Mouse (Mus musculus): ENCODE measurements around the gene Olfr288. TPM values are rescaled to one million over a fixed set of nuclear protein-coding genes. Genes with fewer than 3 reads are reported as not detected.

Olfr288 gene
- total RNA-seq, 2 experiments from 2014 or later, result not detected

Other genes starting within 250 kb of the Olfr288 start
- 10 to 100 TPM; 20.1 to 22.2 TPM for gene Tmem106c, start 231.3 kb downstream of the Olfr288 start, total RNA-seq (2021)
- 1 to 10 TPM; 1.0 to 2.6 TPM for gene Col2a1, start 190.8 kb downstream of the Olfr288 start, total RNA-seq (2021)
- gene Pfkm, start 103.0 kb downstream of the Olfr288 start, total RNA-seq (2021), result 100 to 1,000 TPM; 237 to 251 TPM
- 10 to 100 TPM; 14.2 to 17.5 TPM for gene Senp1, start 101.8 kb downstream of the Olfr288 start, total RNA-seq (2021)
- 10 to 100 TPM; 40.8 to 40.9 TPM for gene Asb8, start 29.9 kb downstream of the Olfr288 start, total RNA-seq (2021)
- 10 to 100 TPM; 31.3 to 32.1 TPM for gene Ccdc184, start 28.4 kb downstream of the Olfr288 start, total RNA-seq (2021)
- gene Gm44579, start 25.4 kb upstream of the Olfr288 start, total RNA-seq (2021), result under 1 TPM in 1 of 2 experiments, not detected in 1; 0.18 TPM
- under 1 TPM; 0.69 to 0.71 TPM for gene Olfr287, start 25.5 kb upstream of the Olfr288 start, total RNA-seq (2021)
- not detected for gene Olfr286, start 38.9 kb upstream of the Olfr288 start, total RNA-seq (2021)
- gene H1fnt, start 61.8 kb upstream of the Olfr288 start, total RNA-seq (2021), result not detected
- 1 to 10 TPM; 8.2 to 8.5 TPM for gene Zfp641, start 100.6 kb upstream of the Olfr288 start, total RNA-seq (2021)
- gene Olfr285, start 121.8 kb upstream of the Olfr288 start, total RNA-seq (2021), result not detected
- not detected for gene Olfr284, start 145.4 kb upstream of the Olfr288 start, total RNA-seq (2021)
- not detected for gene Olfr283, start 185.4 kb upstream of the Olfr288 start, total RNA-seq (2021)
- not detected for gene Olfr282, start 235.7 kb upstream of the Olfr288 start, total RNA-seq (2021)

Data from layer of hippocampus, postnatal 10 days (tissue).